Mouse (Mus musculus) CH12.LX (cell line): ENCODE measurements around the gene Grid2. TPM values are rescaled to one million over a fixed set of nuclear protein-coding genes. Genes with fewer than 3 reads are reported as not detected.

Experiments
- DNase-seq: peaks from one replicate; pipeline ENCODE4 v3.0.0-alpha.2; 2013; ENCODE audit errors: extremely low read depth
- H3K27ac ChIP-seq: 2 replicates; pipeline ENCODE4 v1.5.1; 2012; ENCODE audit warnings: low read depth, mild to moderate bottlenecking, control low read depth, moderate library complexity; ENCODE audit not compliant: insufficient read depth
- H3K27me3 ChIP-seq: replicated peaks from 2 replicates; pipeline ENCODE3; 2012; ENCODE audit warnings: inconsistent platforms
- H3K36me3 ChIP-seq, 2 experiments: replicated peaks in 1 of 2; 2 replicates each; pipeline versions ENCODE3 to v1.6.1; 2012; ENCODE audit warnings: inconsistent platforms in 1 of 2, low read length in 1 of 2, mild to moderate bottlenecking in 1 of 2, mixed read lengths in 1 of 2, moderate library complexity in 1 of 2; ENCODE audit not compliant: control insufficient read depth in 1 of 2, insufficient read depth in 1 of 2
- H3K4me1 ChIP-seq, 2 experiments: 2 replicates each; pipeline ENCODE4 v1.6.1; 2012; ENCODE audit warnings: inconsistent platforms in 1 of 2, moderate library complexity in 1 of 2; ENCODE audit not compliant: insufficient read depth in 2 of 2, control insufficient read depth in 1 of 2
- H3K4me2 ChIP-seq: 2 replicates; pipeline ENCODE4 v1.6.1; 2012; ENCODE audit warnings: low read depth, mild to moderate bottlenecking, control low read depth; ENCODE audit not compliant: poor library complexity, insufficient read depth, severe bottlenecking
- H3K4me3 ChIP-seq, 3 experiments: fragments of 150-350 bp in 1 of 3; sonication (generic) in 1 of 3; replicated peaks in 1 of 3; 2 replicates each; pipeline versions ENCODE3 to v1.5.1; 2011 to 2012; ENCODE audit warnings: low read depth in 2 of 3, low read length in 2 of 3, mild to moderate bottlenecking in 2 of 3, moderate library complexity in 2 of 3, control low read depth in 1 of 3, improper control_type of control experiment in 1 of 3, inconsistent platforms in 1 of 3, mixed read lengths in 1 of 3; ENCODE audit not compliant: poor library complexity in 1 of 3
- H3K79me2 ChIP-seq: replicated peaks from 2 replicates; pipeline ENCODE4 v1.6.1; 2012; ENCODE audit warnings: mild to moderate bottlenecking, moderate library complexity; ENCODE audit not compliant: control insufficient read depth, poor library complexity, insufficient read depth, severe bottlenecking; ENCODE audit errors: extremely low read depth
- H3K9ac ChIP-seq: 2 replicates; pipeline ENCODE4 v1.6.1; 2012; ENCODE audit warnings: low read depth, mild to moderate bottlenecking, control low read depth, moderate library complexity; ENCODE audit not compliant: insufficient read depth
- H3K9me3 ChIP-seq: replicated peaks from 2 replicates; pipeline ENCODE3; 2012; ENCODE audit warnings: low read length, inconsistent platforms, mixed read lengths
- BHLHE40 ChIP-seq: IDR thresholded peaks from 2 replicates; pipeline ENCODE4 v1.6.1; 2011; ENCODE audit warnings: mild to moderate bottlenecking, low read depth, low read length, improper control_type of control experiment
- CHD2 ChIP-seq: IDR thresholded peaks from 2 replicates; pipeline ENCODE4 v1.6.1; 2011; ENCODE audit warnings: low read length, improper control_type of control experiment
- CTCF ChIP-seq, 2 experiments: IDR thresholded peaks in 1 of 2; conservative IDR thresholded peaks in 1 of 2; 2 replicates each; pipeline ENCODE4 v1.5.1; 2011 to 2012; ENCODE audit warnings: low read depth in 2 of 2, low read length in 2 of 2, improper control_type of control experiment in 1 of 2, inconsistent platforms in 1 of 2, mild to moderate bottlenecking in 1 of 2, moderate library complexity in 1 of 2
- GABPA ChIP-seq: IDR thresholded peaks from 2 replicates; pipeline ENCODE4 v1.6.1; 2012; ENCODE audit warnings: low read depth, low read length, improper control_type of control experiment, inconsistent platforms; ENCODE audit not compliant: insufficient replicate concordance
- HCFC1 ChIP-seq: IDR thresholded peaks from 2 replicates; pipeline ENCODE4 v1.6.1; 2012; ENCODE audit warnings: low read depth, mild to moderate bottlenecking, inconsistent platforms, low read length, improper control_type of control experiment
- IRF4 ChIP-seq: IDR thresholded peaks from 2 replicates; pipeline ENCODE4 v1.6.1; 2014; ENCODE audit warnings: low read depth, mild to moderate bottlenecking, inconsistent platforms, low read length, improper control_type of control experiment
- JUND ChIP-seq: conservative IDR thresholded peaks from 2 replicates; pipeline ENCODE4 v1.6.1; 2011; ENCODE audit warnings: low read depth, low read length, improper control_type of control experiment
- KAT2A ChIP-seq: IDR thresholded peaks from 2 replicates; pipeline ENCODE4 v1.6.1; 2012; ENCODE audit warnings: low read length, improper control_type of control experiment, inconsistent platforms; ENCODE audit not compliant: insufficient replicate concordance
- MAX ChIP-seq: IDR thresholded peaks from 2 replicates; pipeline ENCODE4 v1.6.1; 2011; ENCODE audit warnings: low read length, improper control_type of control experiment
- MAZ ChIP-seq: IDR thresholded peaks from 2 replicates; pipeline ENCODE4 v1.6.1; 2012; ENCODE audit warnings: low read depth, mild to moderate bottlenecking, inconsistent platforms, low read length, improper control_type of control experiment, moderate library complexity
- MXI1 ChIP-seq: IDR thresholded peaks from 2 replicates; pipeline ENCODE4 v1.6.1; 2011; ENCODE audit warnings: mild to moderate bottlenecking, low read depth, low read length, improper control_type of control experiment
- MYC ChIP-seq: IDR thresholded peaks from 2 replicates; pipeline ENCODE4 v1.6.1; 2011; ENCODE audit warnings: low read depth, mild to moderate bottlenecking, improper control_type of control experiment, low read length
- NELFE ChIP-seq: IDR thresholded peaks from 2 replicates; pipeline ENCODE4 v1.6.1; 2011; ENCODE audit warnings: low read depth, low read length, improper control_type of control experiment
- PAX5 ChIP-seq: IDR thresholded peaks from 2 replicates; pipeline ENCODE4 v1.6.1; 2012; ENCODE audit warnings: low read length, inconsistent platforms, mixed read lengths
- POLR2A ChIP-seq: IDR thresholded peaks from 2 replicates; pipeline ENCODE4 v1.6.1; 2011; ENCODE audit warnings: low read depth, mild to moderate bottlenecking, improper control_type of control experiment, low read length
- RCOR1 ChIP-seq: conservative IDR thresholded peaks from 2 replicates; pipeline ENCODE4 v1.6.1; 2012; ENCODE audit warnings: low read depth, mild to moderate bottlenecking, inconsistent platforms, low read length, improper control_type of control experiment
- SIN3A ChIP-seq: IDR thresholded peaks from 2 replicates; pipeline ENCODE4 v1.6.1; 2012; ENCODE audit warnings: low read length, improper control_type of control experiment, inconsistent platforms
- TBP ChIP-seq: conservative IDR thresholded peaks from 2 replicates; pipeline ENCODE4 v1.6.1; 2011; ENCODE audit warnings: low read depth, low read length, improper control_type of control experiment
- UBTF ChIP-seq: IDR thresholded peaks from 2 replicates; pipeline ENCODE4 v1.6.1; 2012; ENCODE audit warnings: low read depth, mild to moderate bottlenecking, inconsistent platforms, low read length, improper control_type of control experiment, moderate library complexity
- USF1 ChIP-seq: IDR thresholded peaks from 2 replicates; pipeline ENCODE4 v1.6.1; 2014; ENCODE audit warnings: low read depth, mild to moderate bottlenecking, inconsistent platforms, low read length, improper control_type of control experiment
- ZC3H11A ChIP-seq: IDR thresholded peaks from 2 replicates; pipeline ENCODE4 v1.6.1; 2012; ENCODE audit warnings: low read depth, mild to moderate bottlenecking, inconsistent platforms, low read length, improper control_type of control experiment
- ZMIZ1 ChIP-seq: IDR thresholded peaks from 2 replicates; pipeline ENCODE4 v1.6.1; 2012; ENCODE audit warnings: low read depth, mild to moderate bottlenecking, inconsistent platforms, low read length, improper control_type of control experiment
- dilution Hi-C: fragments of 300-500 bp; cut with MboI; formaldehyde crosslinking; loops from 2 replicates; pipeline ENCODE4 v1.14.3; 2020; ENCODE audit warnings: low sequenced_read_pairs; ENCODE audit not compliant: extremely low pct_unique_long_range_greater_than_20kb, extremely low pct_ligation_motif_present
- in situ Hi-C: fragments of 300-500 bp; cut with MboI; formaldehyde crosslinking; loops from 3 replicates; pipeline ENCODE4 v1.14.3; 2019; ENCODE audit warnings: low sequenced_read_pairs, low pct_ligation_motif_present, low pct_unique_long_range_greater_than_20kb, mixed read lengths
- polyA plus RNA-seq: library from polyadenylated mRNA; unstranded; fragments of >175 nt; gene quantifications from 2 replicates; pipeline ENCODE4 v1.2.1, GENCODE M21; 2012; ENCODE audit warnings: low read depth; ENCODE audit not compliant: insufficient read length
- total RNA-seq, 2 experiments: library from RNA; depleted of rRNA; stranded (reverse); fragments of 300-350 nt in 1 of 2; fragments of >200 nt in 1 of 2; gene quantifications; 2 replicates each; pipeline ENCODE4 v1.2.3; 2012 to 2014

Gene Grid2
- total and polyA plus RNA-seq, 3 experiments, result not detected

- H3K4me3 ChIP-seq, result no peak overlapping the region
- no peak overlapping the region for H3K9ac ChIP-seq
- no peak for TF ChIP-seq IRF4
- no peak for TF ChIP-seq TBP
- TF ChIP-seq BHLHE40, result no peak
- TF ChIP-seq NELFE, result no peak
- TF ChIP-seq PAX5, result no peak
- no peak for TF ChIP-seq POLR2A
- TF ChIP-seq RCOR1, result no peak
- no peak for TF ChIP-seq KAT2A
- H3K9me3 ChIP-seq, result peaks cover 7% of the 10 kb centered on the region
- in situ Hi-C loops (no loop called here), dilution Hi-C loops (no loop called here)
- H3K79me2 ChIP-seq, result no peaks in the 10 kb centered on the region
- no peaks in the 10 kb centered on the region for H3K4me1 ChIP-seq
- DNase-seq, result no peak
- H3K27ac ChIP-seq, result no peak overlapping the region
- no peaks in the 10 kb centered on the region for H3K36me3 ChIP-seq
- H3K27me3 ChIP-seq, result no peaks in the 10 kb centered on the region
- no peak overlapping the region for H3K4me2 ChIP-seq
These were observed 177.1 kb downstream of the Grid2 start for GRCm38 (mm10) chr6:63432751-63433150.

- dilution Hi-C loops, result no loop called here
- no peaks in the 10 kb centered on the region for H3K27me3 ChIP-seq
- H3K4me2 ChIP-seq, result no peak overlapping the region
- DNase-seq, result no peak
- H3K9me3 ChIP-seq, result peaks cover 19% of the 10 kb centered on the region
- H3K4me3 ChIP-seq, result no peak overlapping the region
- H3K36me3 ChIP-seq, result no peaks in the 10 kb centered on the region
- H3K79me2 ChIP-seq, result no peaks in the 10 kb centered on the region
- H3K9ac ChIP-seq, result no peak overlapping the region
- H3K4me1 ChIP-seq, result no peaks in the 10 kb centered on the region
- TF ChIP-seq ZMIZ1 (no peak), UBTF (no peak), NELFE (no peak), MAZ (no peak), BHLHE40 (no peak), HCFC1 (no peak), KAT2A (no peak), CHD2 (no peak), MXI1 (no peak), MYC (no peak), ZC3H11A (no peak), MAX (no peak), CTCF (conservative IDR thresholded peaks at IDR 0.05 in 1 of 2, IDR thresholded peaks at IDR 0.05 in 1 of 2; ENCODE audit: low read depth in 2 of 2, low read length in 2 of 2) (no peak), USF1 (no peak), SIN3A (no peak), GABPA (no peak), JUND (no peak)
- in situ Hi-C loops, result no loop called here
- H3K27ac ChIP-seq, result no peak overlapping the region
These were observed 192.5 kb downstream of the Grid2 start for GRCm38 (mm10) chr6:63448175-63448574.
